Mouse (Mus musculus) midbrain, embryonic 14.5 days (tissue): ENCODE data around the gene Fgf11. TPM values are rescaled to one million over a fixed set of nuclear protein-coding genes. Genes with fewer than 3 reads are reported as not detected.

ENCODE experiments used
- ATAC-seq: fragments of 200-750 bp; cut with Nextera tagmentation; 2 replicates; pipeline ENCODE4 v1.8.0; 2017; ENCODE audit warnings: moderate number of reproducible peaks, moderate library complexity; ENCODE audit not compliant: low FRiP score, low TSS enrichment
- DNase-seq: peaks from one replicate; pipeline ENCODE4 v3.0.0-alpha.2; 2015
- H3K27ac ChIP-seq: fragments of 300-500 bp; sonication (generic); replicated peaks from 2 replicates; pipeline ENCODE4 v1.5.1; 2014; ENCODE audit warnings: mild to moderate bottlenecking, low read depth, low read length, moderate library complexity
- H3K27me3 ChIP-seq: fragments of 300-500 bp; sonication (generic); 2 replicates; pipeline ENCODE4 v1.6.1; 2014; ENCODE audit warnings: low read length, control low read depth, mixed read lengths; ENCODE audit not compliant: control insufficient read depth, insufficient read depth
- H3K36me3 ChIP-seq: fragments of 300-500 bp; sonication (generic); 2 replicates; pipeline ENCODE4 v1.6.1; 2014; ENCODE audit warnings: low read length, control low read depth; ENCODE audit not compliant: control insufficient read depth, insufficient read depth
- H3K4me1 ChIP-seq: fragments of 300-500 bp; sonication (generic); 2 replicates; pipeline ENCODE4 v1.6.1; 2014; ENCODE audit warnings: mild to moderate bottlenecking, antibody characterized with exemption, low read length, control low read depth; ENCODE audit not compliant: control insufficient read depth, insufficient read depth
- H3K4me2 ChIP-seq: fragments of 300-500 bp; sonication (generic); 2 replicates; pipeline ENCODE4 v1.6.1; 2014; ENCODE audit warnings: mild to moderate bottlenecking, low read length, moderate library complexity
- H3K4me3 ChIP-seq: fragments of 300-500 bp; sonication (generic); replicated peaks from 2 replicates; pipeline ENCODE4 v1.5.1; 2014; ENCODE audit warnings: low read depth, low read length
- H3K9ac ChIP-seq: fragments of 300-500 bp; sonication (generic); replicated peaks from 2 replicates; pipeline ENCODE4 v1.6.1; 2014; ENCODE audit warnings: mild to moderate bottlenecking, low read length, moderate library complexity
- H3K9me3 ChIP-seq: fragments of 300-500 bp; sonication (generic); 2 replicates; pipeline ENCODE4 v1.6.1; 2016; ENCODE audit warnings: low read length, control low read depth, mixed read lengths; ENCODE audit not compliant: control insufficient read depth
- WGBS: fragments of 180-500 bp; shearing (Covaris S2); extraction: QIAGEN DNeasy Blood & Tissue Kit; methylation state at CpG from one replicate; pipeline ENCODE4 v1.1.7; 2014; 5-methylcytosine and 5-hydroxymethylcytosine counted together
- polyA plus RNA-seq: library from polyadenylated mRNA; unstranded; fragments of >200 nt; fragmentation: Nextera tagmentation; extraction: Ambion mirVana; gene quantifications from 2 replicates; pipeline ENCODE4 v1.2.1, GENCODE M21; 2014

Gene Fgf11
- polyA plus RNA-seq, 1 experiment from 2014 or later, result 3.2 TPM

DNA sequence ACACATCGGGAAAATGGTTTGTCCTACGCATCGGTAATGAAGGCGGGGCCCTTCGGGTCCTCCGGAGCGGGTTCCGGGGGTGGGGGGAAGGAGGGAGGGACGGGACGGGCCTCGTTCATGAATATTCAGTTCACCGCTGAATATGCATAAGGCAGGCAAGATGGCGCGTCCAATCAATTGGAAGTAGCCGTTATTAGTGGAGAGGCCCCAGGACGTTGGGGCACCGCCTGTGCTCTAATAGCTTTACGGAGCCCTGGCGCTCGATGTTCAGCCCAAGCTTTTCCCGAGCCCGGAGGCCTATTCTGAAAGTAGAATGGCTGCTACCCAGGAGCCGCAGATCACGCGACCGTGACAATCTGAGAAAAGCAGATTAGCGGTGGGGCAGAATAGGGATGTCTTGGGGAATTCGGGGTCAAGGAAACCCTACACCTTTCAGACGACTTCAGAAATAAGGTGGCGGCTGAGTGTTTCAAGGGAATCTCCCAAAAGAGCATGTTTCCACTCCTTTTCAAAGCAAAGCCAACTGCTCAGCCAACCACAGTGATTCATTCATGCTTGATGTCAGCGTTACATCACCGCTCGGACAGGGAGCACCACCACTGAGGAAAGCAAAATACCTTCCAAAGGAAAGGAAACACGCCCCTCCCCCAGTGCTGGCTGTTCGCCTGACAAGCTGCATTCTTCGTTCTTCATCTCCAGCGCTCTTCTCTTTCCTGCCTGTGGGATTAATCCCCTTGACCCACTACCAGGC is 42.5 kb downstream of the Fgf11 start:
- peak overlapping the region; percentile 68 for H3K9ac ChIP-seq
- peak overlapping the region; percentile 54 for H3K4me3 ChIP-seq
- WGBS, result under 1% methylated on average over 37 of the region's 37 CpGs
- peaks cover 41% of the 10 kb centered on the region for H3K4me1 ChIP-seq
- peak; percentile 87 for ATAC-seq
- no peaks in the 10 kb centered on the region for H3K9me3 ChIP-seq
- peak overlapping the region; percentile 82 for H3K4me2 ChIP-seq
- peak overlapping the region; percentile 99 for H3K27ac ChIP-seq
- DNase-seq, result peak; percentile 95
- no peaks in the 10 kb centered on the region for H3K27me3 ChIP-seq
- H3K36me3 ChIP-seq, result no peaks in the 10 kb centered on the region

DNA sequence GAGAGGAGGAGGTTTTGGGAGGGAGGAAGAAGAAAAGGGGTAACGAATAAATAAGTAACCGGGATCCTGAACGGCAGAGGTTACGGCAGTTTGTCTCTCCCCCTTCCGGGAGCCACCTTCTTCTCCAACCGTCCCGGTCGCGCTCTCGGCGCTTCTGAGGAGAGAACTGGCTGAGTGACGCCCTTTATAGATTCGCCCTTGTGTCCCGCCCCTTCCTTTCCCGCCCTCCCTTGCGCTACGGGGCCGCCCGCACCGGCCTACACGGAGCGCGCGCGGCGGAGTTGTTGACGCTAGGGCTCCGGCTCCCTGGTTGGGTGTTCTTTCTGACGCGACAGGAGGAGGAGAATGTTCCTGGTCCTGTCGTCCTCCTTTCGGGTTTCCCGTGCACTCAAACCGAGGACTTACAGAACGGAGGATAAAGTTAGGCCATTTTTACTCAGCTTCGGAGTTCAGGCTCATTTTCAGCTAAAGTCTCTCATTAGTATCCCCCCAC is 43.1 kb downstream of the Fgf11 start, which contains the start of gene Polr2a:
Gene Polr2a (minus strand): TSS at position 160 of the 493 bp plus-strand sequence.
- peaks cover 41% of the 10 kb centered on the region for H3K4me1 ChIP-seq
- WGBS, result 0% methylated on average over 35 of the region's 36 CpGs

DNA sequence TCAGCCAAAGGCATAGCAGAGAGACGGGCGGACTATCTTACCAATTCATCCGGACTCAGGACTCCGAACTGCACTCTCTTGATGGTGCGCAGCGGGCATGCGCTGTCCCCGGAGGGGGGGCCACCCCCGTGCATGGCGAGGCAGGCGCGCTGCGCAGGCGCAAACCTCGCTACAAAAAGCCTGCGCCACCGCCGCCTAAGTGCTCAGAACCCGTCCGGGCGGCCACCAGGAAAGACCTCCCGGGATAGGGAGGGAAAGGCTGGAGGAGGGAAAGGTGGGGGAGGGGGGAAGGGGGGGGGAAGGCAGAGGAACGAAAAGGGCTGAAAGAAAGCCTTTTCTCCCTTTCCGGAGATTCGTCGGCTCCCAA is 43.6 kb downstream of the Fgf11 start:
- Histone ChIP-seq H3K9ac (peak overlapping the region; percentile 92), H3K4me1 (peaks cover 41% of the 10 kb centered on the region), H3K9me3 (no peaks in the 10 kb centered on the region), H3K4me3 (peak overlapping the region; percentile 54), H3K4me2 (peak overlapping the region; percentile 82), H3K36me3 (no peaks in the 10 kb centered on the region), H3K27me3 (no peaks in the 10 kb centered on the region), H3K27ac (peak overlapping the region; percentile 99)
- peak; percentile 98 for DNase-seq
- under 1% methylated on average over 24 of the region's 26 CpGs for WGBS
- ATAC-seq, result peak; percentile 86

More for the DNA sequence above, 43.1 kb downstream of the Fgf11 start, which contains the start of gene Polr2a:
- peak; percentile 97 for ATAC-seq
- H3K9me3 ChIP-seq, result no peaks in the 10 kb centered on the region
- H3K36me3 ChIP-seq, result no peaks in the 10 kb centered on the region
- H3K27me3 ChIP-seq, result no peaks in the 10 kb centered on the region
- H3K4me2 ChIP-seq, result peak within 1 kb of the TSS; percentile 82
- H3K9ac ChIP-seq, result peak within 1 kb of the TSS; percentile 92
- peak within 1 kb of the TSS; percentile 99 for H3K27ac ChIP-seq
- peak within 1 kb of the TSS; percentile 54 for H3K4me3 ChIP-seq
- peak; percentile 99 for DNase-seq

DNA sequence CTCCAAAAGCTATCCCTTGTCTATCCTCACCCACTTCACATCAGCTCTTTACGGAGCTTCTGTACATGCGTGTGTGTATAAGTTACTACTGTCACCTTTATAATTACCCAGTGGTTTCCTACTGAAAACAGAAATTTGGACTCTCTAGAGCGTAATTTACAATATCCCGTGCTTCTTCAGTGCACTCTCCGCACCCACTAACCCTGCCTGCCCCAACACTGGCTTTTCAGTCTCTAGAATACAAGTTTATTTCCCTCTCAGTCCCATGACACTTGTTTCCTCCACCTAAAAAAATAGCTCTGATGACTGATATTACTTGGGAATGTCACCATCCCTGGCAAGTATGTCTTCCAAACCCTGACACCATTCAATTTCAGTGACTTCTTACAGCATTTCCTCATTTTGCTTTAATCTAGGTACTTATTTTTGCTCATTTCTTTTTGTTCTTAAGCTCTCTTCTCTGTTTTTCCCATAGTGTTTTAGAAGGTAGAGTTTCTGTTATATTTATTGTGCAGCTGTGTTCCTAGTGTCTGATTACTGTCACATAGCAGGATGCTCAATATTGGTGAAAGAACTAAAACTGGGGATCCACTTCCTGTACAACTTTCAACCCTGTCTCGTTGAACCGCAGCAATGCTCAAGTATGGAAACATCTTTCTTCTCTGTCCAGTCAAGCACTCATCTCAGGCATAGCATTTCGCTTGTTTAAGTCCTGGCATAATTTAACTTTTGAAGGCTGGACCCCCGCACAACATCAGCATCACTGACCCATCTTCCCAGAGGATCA is 44.2 kb downstream of the Fgf11 start:
- DNase-seq (no peak), ATAC-seq (no peak)
- no peaks in the 10 kb centered on the region for H3K9me3 ChIP-seq
- H3K4me2 ChIP-seq, result peak overlapping the region; percentile 82
- peak overlapping the region; percentile 54 for H3K4me3 ChIP-seq
- H3K36me3 ChIP-seq, result no peaks in the 10 kb centered on the region
- peaks cover 41% of the 10 kb centered on the region for H3K4me1 ChIP-seq
- peak overlapping the region; percentile 92 for H3K9ac ChIP-seq
- peak overlapping the region; percentile 99 for H3K27ac ChIP-seq
- no peaks in the 10 kb centered on the region for H3K27me3 ChIP-seq
- 46% methylated on average over 9 of the region's 9 CpGs for WGBS

DNA sequence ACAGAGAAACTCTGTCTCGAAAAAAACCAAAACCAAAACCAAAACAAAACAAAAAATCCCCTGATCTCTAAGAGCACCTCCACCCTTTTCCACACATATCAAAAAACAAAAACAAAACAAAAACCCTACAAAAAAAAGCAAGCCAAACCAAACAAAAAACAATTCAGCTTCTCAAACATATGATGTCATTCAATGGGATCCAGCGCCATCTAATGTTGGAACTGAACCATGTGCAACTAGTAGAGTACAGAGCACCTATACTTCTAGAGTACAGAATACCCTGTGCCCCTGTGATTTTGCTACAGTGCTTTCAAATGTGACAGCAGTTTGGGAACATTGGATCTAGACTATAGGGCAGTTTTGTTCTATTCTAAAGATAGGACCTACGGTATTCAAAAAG is 47.0 kb downstream of the Fgf11 start:
- no peak overlapping the region for H3K27ac ChIP-seq
- WGBS, result 60% methylated on average over 3 of the region's 3 CpGs
- no peak for ATAC-seq
- DNase-seq, result peak; percentile 86
- H3K9ac ChIP-seq, result no peak overlapping the region
- H3K4me1 ChIP-seq, result peaks cover 30% of the 10 kb centered on the region
- no peaks in the 10 kb centered on the region for H3K9me3 ChIP-seq
- no peaks in the 10 kb centered on the region for H3K27me3 ChIP-seq
- H3K36me3 ChIP-seq, result no peaks in the 10 kb centered on the region
- H3K4me2 ChIP-seq, result peak overlapping the region; percentile 82
- peak overlapping the region; percentile 4; the same call in 1 of the 2 replicates for H3K4me3 ChIP-seq

DNA sequence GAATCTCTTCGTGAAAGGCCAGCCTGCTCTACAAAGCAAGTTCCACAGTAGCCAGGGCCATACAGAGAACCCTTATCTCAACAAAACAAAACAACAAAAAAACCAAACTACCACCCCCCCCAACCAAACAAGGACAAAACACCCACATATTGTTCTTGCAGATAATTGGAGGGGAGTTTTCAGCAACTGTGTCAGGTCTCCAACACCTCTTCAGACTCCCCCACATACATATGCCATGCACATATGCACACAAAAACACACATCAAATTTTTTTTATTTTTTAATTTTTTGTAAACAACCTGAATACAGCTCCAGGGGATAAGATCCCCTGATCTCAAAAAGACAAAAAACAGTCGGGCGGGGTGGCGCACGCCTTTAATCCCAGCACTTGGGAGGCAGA is 47.4 kb downstream of the Fgf11 start:
- Histone ChIP-seq H3K27ac (no peak overlapping the region), H3K27me3 (no peaks in the 10 kb centered on the region), H3K4me2 (peak overlapping the region; percentile 82), H3K9ac (no peak overlapping the region), H3K4me3 (peak overlapping the region; percentile 4; the same call in 1 of the 2 replicates), H3K36me3 (no peaks in the 10 kb centered on the region), H3K4me1 (peaks cover 29% of the 10 kb centered on the region), H3K9me3 (no peaks in the 10 kb centered on the region)
- ATAC-seq, result no peak
- no peak for DNase-seq
- 87% methylated on average over 5 of the region's 5 CpGs for WGBS

DNA sequence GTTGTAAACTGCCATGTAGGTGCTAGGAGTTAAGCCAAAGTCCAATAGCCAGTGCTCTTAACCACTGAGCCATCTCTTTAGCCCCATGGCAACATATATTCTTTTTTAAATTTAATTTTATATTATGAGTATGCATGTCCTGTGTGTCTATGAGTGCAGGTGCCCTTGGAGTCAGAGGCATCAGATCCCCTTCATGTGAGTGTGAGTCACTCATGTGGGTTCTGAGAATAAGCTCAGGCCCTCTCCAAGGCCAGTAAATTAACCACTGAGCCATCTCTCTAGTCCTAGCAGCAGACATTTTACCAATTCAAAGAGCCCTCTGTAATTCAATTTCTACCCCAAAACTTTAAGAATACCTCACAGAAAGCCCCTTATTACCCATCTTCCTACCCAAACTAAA is 49.0 kb downstream of the Fgf11 start:
- no peak overlapping the region; the same call in 1 of the 2 replicates for H3K9ac ChIP-seq
- H3K4me1 ChIP-seq, result peaks cover 29% of the 10 kb centered on the region
- no peak for DNase-seq
- H3K27ac ChIP-seq, result no peak overlapping the region
- ATAC-seq, result no peak
- no peak overlapping the region for H3K4me2 ChIP-seq
- no peaks in the 10 kb centered on the region for H3K9me3 ChIP-seq
- H3K36me3 ChIP-seq, result peaks cover 4% of the 10 kb centered on the region
- no peak overlapping the region for H3K4me3 ChIP-seq
- no peaks in the 10 kb centered on the region for H3K27me3 ChIP-seq

DNA sequence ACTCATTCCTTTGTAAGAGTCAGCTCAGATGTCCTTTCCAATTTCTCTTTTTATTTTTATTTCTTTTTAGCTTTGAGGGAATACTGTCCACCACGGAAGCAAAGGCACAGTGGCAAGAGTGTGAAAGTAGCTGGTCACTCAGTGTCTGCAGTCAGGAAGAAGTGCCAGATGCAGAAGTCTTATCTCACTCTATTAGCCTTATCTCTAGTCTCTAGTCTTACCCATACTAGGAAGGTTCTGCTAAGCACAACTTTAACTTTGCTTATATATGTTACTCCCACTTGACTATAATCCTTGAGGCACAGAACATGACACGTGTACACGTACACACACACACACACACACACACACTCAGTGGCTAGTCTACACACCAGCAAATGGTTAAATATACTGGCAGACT is 50.0 kb downstream of the Fgf11 start:
- H3K4me2 ChIP-seq, result no peak overlapping the region
- H3K36me3 ChIP-seq, result peaks cover 13% of the 10 kb centered on the region
- ATAC-seq, result no peak
- no peak overlapping the region for H3K4me3 ChIP-seq
- peaks cover 18% of the 10 kb centered on the region for H3K4me1 ChIP-seq
- H3K27me3 ChIP-seq, result no peaks in the 10 kb centered on the region
- no peak overlapping the region for H3K9ac ChIP-seq
- DNase-seq, result no peak
- 87% methylated on average over 3 of the region's 3 CpGs for WGBS
- H3K27ac ChIP-seq, result no peak overlapping the region
- H3K9me3 ChIP-seq, result no peaks in the 10 kb centered on the region
